Mouse (Mus musculus): ENCODE measurements around the gene Blnk. TPM values are rescaled to one million over a fixed set of nuclear protein-coding genes. Genes with fewer than 3 reads are reported as not detected.

Gene Blnk
- total and polyA plus RNA-seq, 3 experiments, result not detected

DNA sequence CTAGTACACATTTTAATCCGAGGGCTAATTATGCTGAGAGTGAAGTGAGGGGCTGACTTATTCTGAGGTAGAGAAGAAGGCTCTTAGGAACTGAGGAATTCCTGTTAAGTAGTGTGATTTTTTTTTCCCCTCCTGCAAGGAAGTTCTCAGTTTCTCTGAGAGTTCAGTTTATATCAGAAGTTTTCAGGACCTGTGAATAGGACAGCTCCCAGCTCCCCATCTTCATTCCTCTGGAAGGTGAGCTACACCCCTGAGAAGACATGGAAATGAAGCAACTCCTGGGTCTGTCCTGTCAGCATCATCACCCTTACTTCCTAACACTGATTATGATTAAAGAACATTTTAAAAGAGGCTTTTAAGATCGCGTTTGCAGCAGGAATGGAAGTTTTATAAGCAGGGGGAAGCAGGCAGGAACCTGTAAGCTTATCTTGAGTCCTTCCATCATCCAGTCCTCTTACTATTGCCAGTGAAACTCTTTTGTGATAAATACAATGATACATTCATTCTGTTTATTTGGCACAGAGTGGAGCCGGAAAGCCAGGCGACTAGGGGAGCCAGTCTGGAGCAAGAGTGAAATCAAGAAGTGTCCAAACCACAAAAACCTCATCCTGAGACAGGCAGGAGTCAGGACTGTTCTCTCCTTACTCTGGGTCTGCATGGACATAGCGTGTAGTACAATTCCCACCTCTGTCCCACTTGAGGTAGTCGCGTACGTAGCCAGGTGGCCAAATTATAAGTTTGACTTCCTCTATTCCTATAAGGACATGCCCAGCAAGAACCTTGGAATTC is 62.6 kb downstream of the Blnk start:
- Histone ChIP-seq H3K79me2 (ENCODE audit: control insufficient read depth, insufficient read depth, low read length, poor library complexity) (no peaks in the 10 kb centered on the region), H3K36me3 (ENCODE audit: control insufficient read depth in 1 of 2, insufficient read depth in 2 of 2, low read length in 2 of 2) (no peaks in the 10 kb centered on the region), H3K27me3 (ENCODE audit: control insufficient read depth in 1 of 2, insufficient read depth in 2 of 2, low read length in 2 of 2) (peaks cover 1 to 4% of the 10 kb centered on the region in 2 experiments), H3K9ac (ENCODE audit: control insufficient read depth, low read depth, low read length, poor library complexity, severe bottlenecking) (no peak overlapping the region), H3K27ac (ENCODE audit: control insufficient read depth, low read depth, low read length) (no peak overlapping the region), H3K4me1 (ENCODE audit: control insufficient read depth in 1 of 2, insufficient read depth in 2 of 2, low read length in 2 of 2) (no peaks in the 10 kb centered on the region), H3K4me3 (ENCODE audit: control insufficient read depth in 1 of 2, insufficient read depth in 1 of 2, low read depth in 2 of 2, low read length in 2 of 2) (no peak overlapping the region), H3K9me3 (replicated peaks; ENCODE audit: insufficient read depth, low read length) (no peaks in the 10 kb centered on the region)
- TF ChIP-seq ZC3H11A (IDR thresholded peaks at IDR 0.05; ENCODE audit: low read depth, low read length), result no peak
- TF ChIP-seq ZNF384 (IDR thresholded peaks at IDR 0.05; ENCODE audit: low read depth, low read length), result no peak
- TF ChIP-seq BHLHE40 (IDR thresholded peaks at IDR 0.05; ENCODE audit: borderline replicate concordance, low read depth, low read length), result no peak
- TF ChIP-seq USF2 (IDR thresholded peaks at IDR 0.05; ENCODE audit: borderline replicate concordance in 1 of 2, insufficient read depth in 1 of 2, low read depth in 1 of 2, low read length in 2 of 2), result no peak
- no peak for TF ChIP-seq TCF12 (IDR thresholded peaks at IDR 0.05; ENCODE audit: low read depth, low read length)
- TF ChIP-seq NRF1 (IDR thresholded peaks at IDR 0.05; ENCODE audit: insufficient read depth, low read depth, low read length, poor library complexity, severe bottlenecking), result no peak
- no peak for TF ChIP-seq MYB (IDR thresholded peaks at IDR 0.05; ENCODE audit: low read depth, low read length)
- TF ChIP-seq GABPA (IDR thresholded peaks at IDR 0.05; ENCODE audit: low read depth, low read length), result no peak
- TF ChIP-seq KAT2A (conservative IDR thresholded peaks at IDR 0.05; ENCODE audit: low read depth, low read length), result no peak
- TF ChIP-seq EP300 (IDR thresholded peaks at IDR 0.05; ENCODE audit: low read depth in 1 of 2, low read length in 2 of 2), result no peak
- no peak for TF ChIP-seq NELFE (IDR thresholded peaks at IDR 0.05; ENCODE audit: low read depth, low read length)
- TF ChIP-seq MAZ (IDR thresholded peaks at IDR 0.05; ENCODE audit: low read depth, low read length), result no peak
- no peak for TF ChIP-seq RCOR1 (IDR thresholded peaks at IDR 0.05; ENCODE audit: low read depth, low read length)
- no peak for TF ChIP-seq CHD2 (IDR thresholded peaks at IDR 0.05; ENCODE audit: low read length)
- no peak for TF ChIP-seq GATA1 (IDR thresholded peaks at IDR 0.05; ENCODE audit: low read depth, low read length)
- no peak for TF ChIP-seq MYC (IDR thresholded peaks at IDR 0.05; ENCODE audit: low read depth, low read length)
- peak; percentile 29 for DNase-seq (ENCODE audit: low read depth, low spot score)

- TF ChIP-seq MYC (IDR thresholded peaks at IDR 0.05; ENCODE audit: low read depth, low read length) (no peak), POLR2AphosphoS5 (IDR thresholded peaks at IDR 0.05; ENCODE audit: borderline replicate concordance, low read depth, low read length) (no peak), MAX (IDR thresholded peaks at IDR 0.05; ENCODE audit: low read length) (no peak), E2F4 (IDR thresholded peaks at IDR 0.05; ENCODE audit: borderline replicate concordance, low read depth, low read length) (0 out of 2 replicates have a peak, but pooled peaks have one; percentile 18), USF1 (IDR thresholded peaks at IDR 0.05; ENCODE audit: low read depth, low read length) (no peak), ZNF384 (IDR thresholded peaks at IDR 0.05; ENCODE audit: low read depth, low read length) (peak; percentile 53; the same call in 1 of the 2 replicates)
- Histone ChIP-seq H3K27me3 (ENCODE audit: control insufficient read depth in 1 of 2, insufficient read depth in 2 of 2, low read length in 2 of 2) (peaks cover 0 to 1% of the 10 kb centered on the region in 2 experiments; a peak in 1 of 4 replicates), H3K9me3 (replicated peaks; ENCODE audit: insufficient read depth, low read length) (no peaks in the 10 kb centered on the region), H3K79me2 (ENCODE audit: control insufficient read depth, insufficient read depth, low read length, poor library complexity) (no peaks in the 10 kb centered on the region; the same call in 1 of the 2 replicates), H3K4me3 (ENCODE audit: control insufficient read depth in 1 of 2, insufficient read depth in 1 of 2, low read depth in 2 of 2, low read length in 2 of 2) (peak overlapping the region; percentile 72 to 76), H3K4me1 (ENCODE audit: control insufficient read depth in 1 of 2, insufficient read depth in 2 of 2, low read length in 2 of 2) (no peaks in the 10 kb centered on the region; a peak in 1 of 4 replicates), H3K9ac (ENCODE audit: control insufficient read depth, low read depth, low read length, poor library complexity, severe bottlenecking) (peak overlapping the region; percentile 74), H3K36me3 (ENCODE audit: control insufficient read depth in 1 of 2, insufficient read depth in 2 of 2, low read length in 2 of 2) (no peaks in the 10 kb centered on the region; a peak in 1 of 4 replicates), H3K27ac (ENCODE audit: control insufficient read depth, low read depth, low read length) (peak overlapping the region; percentile 27)
- no peak for DNase-seq (ENCODE audit: low read depth, low spot score)
These were observed 99.0 kb downstream of the Blnk start for GRCm38 (mm10) chr19:40895393-40895703.
